Mouse (Mus musculus) neural tube, embryonic 11.5 days (tissue): ENCODE results near the gene Gm525. TPM values are rescaled to one million over a fixed set of nuclear protein-coding genes. Genes with fewer than 3 reads are reported as not detected.

Experiments
- ATAC-seq: fragments of 200-750 bp; cut with Nextera tagmentation; 2 replicates; pipeline ENCODE4 v1.8.0; 2017; ENCODE audit warnings: moderate number of reproducible peaks, mild to moderate bottlenecking, moderate TSS enrichment, moderate library complexity; ENCODE audit not compliant: insufficient read depth, low FRiP score, low TSS enrichment
- DNase-seq: peaks from one replicate; pipeline ENCODE4 v3.0.0-alpha.2; 2015; ENCODE audit warnings: low spot score
- H3K27ac ChIP-seq: fragments of 300-500 bp; sonication (generic); 2 replicates; pipeline ENCODE4 v1.5.1; 2014; ENCODE audit warnings: low read depth, mild to moderate bottlenecking, low read length
- H3K27me3 ChIP-seq: fragments of 300-500 bp; sonication (generic); 2 replicates; pipeline ENCODE4 v1.6.1; 2014; ENCODE audit warnings: mild to moderate bottlenecking, low read length, mixed read lengths; ENCODE audit not compliant: control insufficient read depth, insufficient read depth
- H3K36me3 ChIP-seq: fragments of 300-500 bp; sonication (generic); 2 replicates; pipeline ENCODE4 v1.6.1; 2014; ENCODE audit warnings: mild to moderate bottlenecking, low read length, moderate library complexity, mixed read lengths; ENCODE audit not compliant: control insufficient read depth, insufficient read depth
- H3K4me1 ChIP-seq: fragments of 300-500 bp; sonication (generic); 2 replicates; pipeline ENCODE4 v1.6.1; 2014; ENCODE audit warnings: low read length, mixed read lengths; ENCODE audit not compliant: control insufficient read depth, insufficient read depth
- H3K4me2 ChIP-seq: fragments of 300-500 bp; sonication (generic); 2 replicates; pipeline ENCODE4 v1.6.1; 2014; ENCODE audit warnings: low read depth, mild to moderate bottlenecking, moderate library complexity
- H3K4me3 ChIP-seq: fragments of 300-500 bp; sonication (generic); 2 replicates; pipeline ENCODE4 v1.5.1; 2014; ENCODE audit warnings: low read depth, low read length
- H3K9ac ChIP-seq: fragments of 300-500 bp; sonication (generic); 2 replicates; pipeline ENCODE4 v1.6.1; 2014; ENCODE audit warnings: mild to moderate bottlenecking, low read length
- H3K9me3 ChIP-seq: fragments of 300-500 bp; sonication (generic); 2 replicates; pipeline ENCODE4 v1.6.1; 2016; ENCODE audit warnings: low read length; ENCODE audit not compliant: control insufficient read depth
- WGBS: fragments of 180-500 bp; shearing (Covaris S2); extraction: QIAGEN DNeasy Blood & Tissue Kit; methylation state at CpG from one replicate; pipeline ENCODE4 v1.1.7; 2014; 5-methylcytosine and 5-hydroxymethylcytosine counted together
- polyA plus RNA-seq: library from polyadenylated mRNA; unstranded; fragments of >200 nt; fragmentation: Nextera tagmentation; extraction: Ambion mirVana; gene quantifications from 2 replicates; pipeline ENCODE4 v1.2.1, GENCODE M21; 2014

Gene Gm525
- polyA plus RNA-seq, 1 experiment from 2014 or later: not detected

GRCm38 (mm10) chr11:89058515-89059270 lies 14.9 kb upstream of the Gm525 start:
- 75% methylated on average over 11 of the region's 11 CpGs for WGBS

GRCm38 (mm10) chr11:89059919-89060422 lies 13.7 kb upstream of the Gm525 start:
- Histone ChIP-seq H3K27me3 (no peaks in the 10 kb centered on the region), H3K36me3 (no peaks in the 10 kb centered on the region), H3K9ac (peak overlapping the region; percentile 91), H3K27ac (peak overlapping the region; percentile 60; the same call in 1 of the 2 replicates), H3K9me3 (no peaks in the 10 kb centered on the region), H3K4me3 (peak overlapping the region; percentile 77), H3K4me2 (peak overlapping the region; percentile 79), H3K4me1 (peaks cover 4% of the 10 kb centered on the region; the same call in 1 of the 2 replicates)
- 0% methylated on average over 33 of the region's 33 CpGs for WGBS
- DNase-seq (no peak), ATAC-seq (peak; percentile 78; the same call in 1 of the 2 replicates)

More at GRCm38 (mm10) chr11:89058515-89059270, 14.9 kb upstream of the Gm525 start:
- H3K9ac ChIP-seq: no peak overlapping the region
- no peaks in the 10 kb centered on the region for H3K27me3 ChIP-seq
- H3K4me1 ChIP-seq: peaks cover 4% of the 10 kb centered on the region; the same call in 1 of the 2 replicates
- H3K9me3 ChIP-seq: no peaks in the 10 kb centered on the region
- no peak for ATAC-seq
- no peak overlapping the region for H3K4me3 ChIP-seq
- peak overlapping the region; percentile 79 for H3K4me2 ChIP-seq
- H3K36me3 ChIP-seq: no peaks in the 10 kb centered on the region
- no peak for DNase-seq
- no peak overlapping the region for H3K27ac ChIP-seq

- H3K4me2 ChIP-seq: peak overlapping the region; percentile 79
- ATAC-seq (peak; percentile 92), DNase-seq (peak; percentile 92)
- H3K9me3 ChIP-seq: no peaks in the 10 kb centered on the region
- peaks cover 4% of the 10 kb centered on the region; the same call in 1 of the 2 replicates for H3K4me1 ChIP-seq
- H3K4me3 ChIP-seq: peak overlapping the region; percentile 77
- WGBS: under 1% methylated on average over 63 of the region's 63 CpGs
- no peaks in the 10 kb centered on the region for H3K36me3 ChIP-seq
- peak overlapping the region; percentile 91 for H3K9ac ChIP-seq
- H3K27ac ChIP-seq: peak overlapping the region; percentile 60; the same call in 1 of the 2 replicates
- no peaks in the 10 kb centered on the region for H3K27me3 ChIP-seq
Observed at GRCm38 (mm10) chr11:89060423-89061089, 13.1 kb upstream of the Gm525 start.

- Histone ChIP-seq H3K4me1 (peaks cover 4% of the 10 kb centered on the region; the same call in 1 of the 2 replicates), H3K4me3 (no peak overlapping the region), H3K9me3 (no peaks in the 10 kb centered on the region), H3K27me3 (no peaks in the 10 kb centered on the region), H3K9ac (no peak overlapping the region), H3K4me2 (no peak overlapping the region), H3K36me3 (no peaks in the 10 kb centered on the region), H3K27ac (no peak overlapping the region)
- ATAC-seq: no peak
- DNase-seq: no peak
- 78% methylated on average over 7 of the region's 7 CpGs for WGBS
Observed at GRCm38 (mm10) chr11:89061362-89061761, 12.3 kb upstream of the Gm525 start.

- Histone ChIP-seq H3K9me3 (no peaks in the 10 kb centered on the region), H3K36me3 (no peaks in the 10 kb centered on the region), H3K4me1 (peaks cover 3% of the 10 kb centered on the region; the same call in 1 of the 2 replicates), H3K4me3 (no peak overlapping the region), H3K4me2 (no peak overlapping the region), H3K9ac (no peak overlapping the region), H3K27me3 (no peaks in the 10 kb centered on the region), H3K27ac (no peak overlapping the region)
- WGBS: 82% methylated on average over 6 of the region's 6 CpGs
- ATAC-seq (no peak), DNase-seq (no peak)
Observed at GRCm38 (mm10) chr11:89064312-89064711, 9.3 kb upstream of the Gm525 start.

GRCm38 (mm10) chr11:89065297-89065696 lies 8.3 kb upstream of the Gm525 start:
- Histone ChIP-seq H3K27ac (no peak overlapping the region), H3K4me3 (no peak overlapping the region), H3K27me3 (no peaks in the 10 kb centered on the region), H3K4me1 (no peaks in the 10 kb centered on the region), H3K4me2 (no peak overlapping the region), H3K9me3 (no peaks in the 10 kb centered on the region), H3K36me3 (no peaks in the 10 kb centered on the region), H3K9ac (no peak overlapping the region)
- no peak for DNase-seq
- 96% methylated on average over 3 of the region's 3 CpGs for WGBS
- no peak for ATAC-seq

- no peak overlapping the region for H3K27ac ChIP-seq
- no peak overlapping the region for H3K4me3 ChIP-seq
- ATAC-seq (no peak), DNase-seq (no peak)
- H3K36me3 ChIP-seq: no peaks in the 10 kb centered on the region
- H3K9ac ChIP-seq: no peak overlapping the region
- no peaks in the 10 kb centered on the region for H3K4me1 ChIP-seq
- H3K4me2 ChIP-seq: no peak overlapping the region
- no peaks in the 10 kb centered on the region for H3K27me3 ChIP-seq
- 87% methylated on average over 6 of the region's 6 CpGs for WGBS
- no peaks in the 10 kb centered on the region for H3K9me3 ChIP-seq
Observed at GRCm38 (mm10) chr11:89066126-89066525, 7.5 kb upstream of the Gm525 start.

- 92% methylated on average over 1 of the region's 1 CpGs for WGBS
- ATAC-seq (no peak), DNase-seq (no peak)
- Histone ChIP-seq H3K4me3 (no peak within 1 kb of the TSS), H3K36me3 (no peaks in the 10 kb centered on the region), H3K9ac (no peak within 1 kb of the TSS), H3K27ac (no peak within 1 kb of the TSS), H3K4me2 (no peak within 1 kb of the TSS), H3K4me1 (no peaks in the 10 kb centered on the region), H3K27me3 (no peaks in the 10 kb centered on the region), H3K9me3 (no peaks in the 10 kb centered on the region)
Observed at GRCm38 (mm10) chr11:89066750-89067149, 6.9 kb upstream of the Gm525 start, which contains the start of gene Dgke. Dgke (minus strand) TSS chr11:89066850.
